Mouse (Mus musculus) intestine, postnatal 0 days (tissue): ENCODE measurements around the gene Dync1i2. TPM values are rescaled to one million over a fixed set of nuclear protein-coding genes. Genes with fewer than 3 reads are reported as not detected.

Experiments used
- ATAC-seq: fragments of 200-750 bp; cut with Nextera tagmentation; 2 replicates; pipeline ENCODE4 v1.8.0; 2017; ENCODE audit warnings: mild to moderate bottlenecking, moderate TSS enrichment, moderate library complexity
- H3K27ac ChIP-seq: fragments of 300-500 bp; sonication (generic); 2 replicates; pipeline ENCODE4 v1.5.1; 2014; ENCODE audit warnings: mild to moderate bottlenecking, low read depth, low read length, moderate library complexity
- H3K27me3 ChIP-seq: fragments of 300-500 bp; sonication (generic); replicated peaks from 2 replicates; pipeline ENCODE4 v1.6.1; 2014; ENCODE audit warnings: low read length, mixed read lengths; ENCODE audit not compliant: control insufficient read depth, insufficient read depth
- H3K36me3 ChIP-seq: fragments of 300-500 bp; sonication (generic); 2 replicates; pipeline ENCODE4 v1.6.1; 2014; ENCODE audit warnings: mild to moderate bottlenecking, moderate library complexity; ENCODE audit not compliant: control insufficient read depth, insufficient read depth
- H3K4me1 ChIP-seq: fragments of 300-500 bp; sonication (generic); replicated peaks from 2 replicates; pipeline ENCODE4 v1.6.1; 2014; ENCODE audit warnings: antibody characterized with exemption, low read length, mixed read lengths; ENCODE audit not compliant: control insufficient read depth, insufficient read depth
- H3K4me2 ChIP-seq: fragments of 300-500 bp; sonication (generic); replicated peaks from 2 replicates; pipeline ENCODE4 v1.6.1; 2014; ENCODE audit warnings: low read depth, mild to moderate bottlenecking, moderate library complexity
- H3K4me3 ChIP-seq: fragments of 300-500 bp; sonication (generic); 2 replicates; pipeline ENCODE4 v1.5.1; 2014; ENCODE audit warnings: low read depth, low read length
- H3K9ac ChIP-seq: fragments of 300-500 bp; sonication (generic); 2 replicates; pipeline ENCODE4 v1.6.1; 2014; ENCODE audit warnings: mild to moderate bottlenecking, low read depth, low read length
- H3K9me3 ChIP-seq: fragments of 300-500 bp; sonication (generic); 2 replicates; pipeline ENCODE4 v1.6.1; 2016; ENCODE audit warnings: mixed run types; ENCODE audit not compliant: control insufficient read depth
- CTCF ChIP-seq: sonication (generic); IDR thresholded peaks from 2 replicates; pipeline ENCODE4 v1.5.1; 2016; ENCODE audit warnings: low read depth, mild to moderate bottlenecking, control low read depth, antibody characterized with exemption, moderate library complexity
- WGBS: fragments of 180-500 bp; shearing (Covaris S2); extraction: QIAGEN DNeasy Blood & Tissue Kit; methylation state at CpG from one replicate; pipeline ENCODE4 v1.1.7; 2014; 5-methylcytosine and 5-hydroxymethylcytosine counted together
- polyA plus RNA-seq: library from polyadenylated mRNA; unstranded; fragments of >200 nt; fragmentation: Nextera tagmentation; extraction: Ambion mirVana; gene quantifications from 2 replicates; pipeline ENCODE4 v1.2.1, GENCODE M21; 2015

Gene Dync1i2
- polyA plus RNA-seq: 55.2 and 59.2 TPM in 2 replicates

GRCm38 (mm10) chr2:71211591-71212359, at the start of gene Dync1i2:
TSS of gene Dync1i2 (plus strand) at chr2:71211706.
- peaks cover 5% of the 10 kb centered on the region; the same call in 1 of the 2 replicates for H3K36me3 ChIP-seq
- ATAC-seq: peak; percentile 98
- H3K27me3 ChIP-seq: no peaks in the 10 kb centered on the region
- peak within 1 kb of the TSS; percentile 66 for H3K4me2 ChIP-seq
- peak within 1 kb of the TSS; percentile 87 for H3K27ac ChIP-seq
- under 1% methylated on average over 55 of the region's 57 CpGs for WGBS
- H3K9me3 ChIP-seq: no peaks in the 10 kb centered on the region
- peak within 1 kb of the TSS; percentile 89 for H3K9ac ChIP-seq
- H3K4me3 ChIP-seq: peak within 1 kb of the TSS; percentile 91
- TF ChIP-seq CTCF: no peak
- peaks cover 3% of the 10 kb centered on the region; the same call in 1 of the 2 replicates for H3K4me1 ChIP-seq

DNA sequence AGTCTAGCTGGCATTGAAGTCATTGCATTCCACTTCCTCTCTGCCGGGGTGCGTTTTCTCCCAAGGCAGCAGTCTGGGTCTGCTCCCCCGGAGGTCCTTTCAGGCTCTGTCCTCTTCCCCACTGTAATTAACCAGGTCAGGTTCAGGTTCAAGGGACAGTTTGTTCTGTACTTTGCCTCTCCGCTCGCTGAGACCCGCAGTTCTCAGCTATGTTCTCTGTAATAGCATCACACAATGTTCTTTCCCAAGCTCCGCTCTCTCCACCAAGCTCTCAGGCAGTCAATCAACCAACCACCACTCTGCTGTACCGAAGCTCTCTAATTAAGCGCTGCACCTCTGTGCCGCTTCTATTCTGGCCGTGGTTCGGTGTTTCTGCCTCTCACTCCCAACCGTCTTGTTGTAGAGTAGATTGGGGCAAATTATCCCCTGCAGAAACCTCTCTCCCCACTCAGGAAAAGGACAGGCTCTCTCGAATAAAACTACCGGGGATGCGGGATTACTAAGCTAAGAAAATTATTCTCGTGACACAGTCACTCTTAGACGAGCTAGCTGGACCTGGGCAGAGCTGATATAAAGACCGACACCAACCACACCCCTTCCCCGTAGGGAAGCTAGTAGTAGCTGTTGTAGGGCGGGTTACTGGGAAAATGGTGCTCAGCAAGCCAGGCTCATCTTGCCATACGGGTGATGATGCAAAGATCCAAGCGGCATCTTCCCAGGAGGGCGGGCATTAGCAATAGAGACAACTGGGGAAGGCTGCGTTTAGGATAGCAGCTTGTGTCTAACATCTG, 48.5 kb upstream of the Dync1i2 start:
- Histone ChIP-seq H3K27ac (no peak overlapping the region), H3K36me3 (no peaks in the 10 kb centered on the region), H3K9ac (no peak overlapping the region), H3K4me3 (no peak overlapping the region), H3K4me1 (no peaks in the 10 kb centered on the region), H3K4me2 (no peak overlapping the region), H3K9me3 (no peaks in the 10 kb centered on the region), H3K27me3 (no peaks in the 10 kb centered on the region)
- 80% methylated on average over 25 of the region's 25 CpGs for WGBS
- TF ChIP-seq CTCF: no peak
- ATAC-seq: no peak

DNA sequence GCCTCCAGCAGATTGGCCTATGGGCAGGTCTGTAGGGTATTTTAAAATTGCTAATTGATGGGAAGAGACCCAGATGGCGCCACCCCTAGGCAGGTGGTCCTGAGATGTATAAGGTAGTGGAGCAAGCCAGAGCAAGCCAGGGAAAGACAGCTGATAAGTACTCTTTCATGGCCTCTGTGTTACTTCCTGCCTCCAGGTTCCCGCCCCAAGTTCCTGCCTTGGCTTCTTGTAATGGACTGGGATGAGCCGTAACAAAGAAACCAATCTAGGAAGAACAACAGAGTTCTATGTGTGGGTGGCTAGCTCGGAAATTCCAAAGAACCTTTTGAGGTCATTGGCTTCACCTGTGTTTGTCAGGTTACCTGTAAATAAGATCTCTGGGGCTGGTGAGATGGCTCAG, 44.3 kb upstream of the Dync1i2 start:
- no peaks in the 10 kb centered on the region for H3K9me3 ChIP-seq
- no peak for TF ChIP-seq CTCF
- WGBS: 76% methylated on average over 4 of the region's 4 CpGs

GRCm38 (mm10) chr2:71168461-71169021, 43.0 kb upstream of the Dync1i2 start:
- TF ChIP-seq CTCF: no peak
- Histone ChIP-seq H3K4me3 (no peak overlapping the region), H3K9me3 (no peaks in the 10 kb centered on the region), H3K36me3 (no peaks in the 10 kb centered on the region), H3K4me2 (no peak overlapping the region), H3K27ac (no peak overlapping the region), H3K27me3 (no peaks in the 10 kb centered on the region), H3K9ac (no peak overlapping the region), H3K4me1 (no peaks in the 10 kb centered on the region)
- ATAC-seq: no peak
- 57% methylated on average over 10 of the region's 10 CpGs for WGBS

More for the DNA sequence above, 44.3 kb upstream of the Dync1i2 start:
- no peaks in the 10 kb centered on the region for H3K36me3 ChIP-seq
- H3K4me2 ChIP-seq: no peak overlapping the region
- no peak overlapping the region for H3K27ac ChIP-seq
- H3K9ac ChIP-seq: no peak overlapping the region
- no peaks in the 10 kb centered on the region for H3K27me3 ChIP-seq
- no peaks in the 10 kb centered on the region for H3K4me1 ChIP-seq
- ATAC-seq: no peak
- no peak overlapping the region for H3K4me3 ChIP-seq

DNA sequence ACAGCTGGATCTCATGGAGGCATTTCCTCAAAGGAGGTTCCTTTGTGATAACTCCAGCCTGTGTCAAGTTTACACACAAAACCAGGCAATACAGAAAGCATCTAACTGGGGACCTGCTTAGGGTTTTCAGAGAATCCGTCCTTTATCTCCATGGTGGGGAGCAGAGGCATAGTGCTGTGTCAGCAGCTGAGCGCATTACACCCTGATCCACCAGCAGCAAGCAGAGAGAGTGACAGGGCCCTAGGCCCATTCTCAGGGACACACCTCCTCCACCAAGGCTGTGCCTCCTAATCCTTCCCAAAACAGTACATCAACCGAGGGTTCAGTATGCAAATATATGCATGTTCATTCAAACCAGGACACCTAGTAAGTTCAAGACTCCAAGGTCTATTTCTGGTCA, 38.5 kb upstream of the Dync1i2 start:
- Histone ChIP-seq H3K4me1 (no peaks in the 10 kb centered on the region), H3K4me2 (no peak overlapping the region), H3K27me3 (no peaks in the 10 kb centered on the region), H3K27ac (no peak overlapping the region), H3K36me3 (no peaks in the 10 kb centered on the region), H3K4me3 (no peak overlapping the region), H3K9me3 (no peaks in the 10 kb centered on the region), H3K9ac (no peak overlapping the region)
- no peak for TF ChIP-seq CTCF
- ATAC-seq: no peak
- 81% methylated on average over 3 of the region's 3 CpGs for WGBS
